Mouse (Mus musculus) layer of hippocampus, adult 2 months (tissue): ENCODE results near the gene Zfand3. TPM values are rescaled to one million over a fixed set of nuclear protein-coding genes. Genes with fewer than 3 reads are reported as not detected.

ENCODE experiments used
- DNase-seq, 2 experiments: peaks; one replicate each; pipeline ENCODE4 v3.0.0; 2022; ENCODE audit warnings: low spot score in 2 of 2
- H3K27ac ChIP-seq: fragments of 200-600 bp; 2 replicates; pipeline ENCODE4 v1.8.1; 2022
- H3K4me3 ChIP-seq: fragments of 200-600 bp; 2 replicates; pipeline ENCODE4 v1.8.1; 2022; ENCODE audit warnings: mild to moderate bottlenecking
- CTCF ChIP-seq: fragments of 200-600 bp; conservative IDR thresholded peaks from 2 replicates; pipeline ENCODE4 v1.8.1; 2022; ENCODE audit warnings: antibody characterized with exemption, mild to moderate bottlenecking, moderate library complexity
- total RNA-seq, 2 experiments: library from RNA; stranded (reverse); gene quantifications; 2 replicates each; pipeline ENCODE4 v1.2.3; 2021

Zfand3 gene
- total RNA-seq, 2 experiments from 2014 or later, result 112 to 118 TPM

GRCm38 (mm10) chr17:30105369-30105768, 100.8 kb downstream of the Zfand3 start:
- DNase-seq, result no peak
- peak; percentile 82 for TF ChIP-seq CTCF
- Histone ChIP-seq H3K27ac (no peak overlapping the region; the same call in 1 of the 2 replicates), H3K4me3 (no peak overlapping the region)

DNA sequence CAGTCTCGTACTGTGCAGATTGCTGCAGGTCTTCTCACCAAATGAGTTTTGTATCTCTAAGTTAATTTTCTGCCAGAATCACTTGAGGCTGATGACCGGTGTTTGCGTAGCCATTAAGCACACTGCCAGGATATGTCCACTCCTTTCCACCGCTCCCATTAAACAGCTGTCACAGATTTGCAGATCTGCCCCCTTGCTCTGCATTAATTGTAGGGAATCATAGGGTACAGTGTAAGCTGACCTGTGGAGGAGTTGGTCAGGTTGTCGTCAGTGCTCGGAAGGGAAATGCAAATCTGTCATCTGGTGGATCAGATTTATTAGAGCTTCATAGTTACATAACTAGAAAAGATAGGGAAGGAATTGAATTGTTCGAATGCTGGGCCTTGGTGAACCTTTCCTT, 106.1 kb downstream of the Zfand3 start:
- H3K27ac ChIP-seq, result peak overlapping the region; percentile 75
- no peak for DNase-seq
- H3K4me3 ChIP-seq, result no peak overlapping the region
- TF ChIP-seq CTCF, result no peak

GRCm38 (mm10) chr17:30111556-30111955, 107.0 kb downstream of the Zfand3 start:
- TF ChIP-seq CTCF, result no peak
- no peak for DNase-seq
- Histone ChIP-seq H3K4me3 (no peak overlapping the region), H3K27ac (peak overlapping the region; percentile 75)

DNA sequence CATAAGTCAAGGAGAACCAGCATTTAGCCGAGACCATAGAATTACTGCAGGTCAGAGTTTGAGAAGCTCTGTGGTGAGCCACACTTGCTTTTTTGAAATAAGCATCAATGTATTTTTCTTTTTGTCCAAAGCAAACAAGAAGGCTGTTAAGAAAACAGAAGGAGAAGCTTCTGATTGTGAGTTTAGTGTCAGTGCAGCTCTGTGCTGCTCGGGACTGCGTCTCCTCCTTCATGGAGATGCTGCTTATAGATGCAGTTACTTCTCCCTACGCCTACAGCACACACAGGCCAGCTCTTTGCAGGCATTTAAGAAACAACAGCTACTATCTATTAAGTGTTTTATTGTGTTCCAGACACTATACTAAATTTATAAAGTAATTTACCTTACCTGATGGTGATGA, 107.5 kb downstream of the Zfand3 start:
- Histone ChIP-seq H3K4me3 (no peak overlapping the region), H3K27ac (peak overlapping the region; percentile 75)
- no peak for DNase-seq
- TF ChIP-seq CTCF, result no peak

DNA sequence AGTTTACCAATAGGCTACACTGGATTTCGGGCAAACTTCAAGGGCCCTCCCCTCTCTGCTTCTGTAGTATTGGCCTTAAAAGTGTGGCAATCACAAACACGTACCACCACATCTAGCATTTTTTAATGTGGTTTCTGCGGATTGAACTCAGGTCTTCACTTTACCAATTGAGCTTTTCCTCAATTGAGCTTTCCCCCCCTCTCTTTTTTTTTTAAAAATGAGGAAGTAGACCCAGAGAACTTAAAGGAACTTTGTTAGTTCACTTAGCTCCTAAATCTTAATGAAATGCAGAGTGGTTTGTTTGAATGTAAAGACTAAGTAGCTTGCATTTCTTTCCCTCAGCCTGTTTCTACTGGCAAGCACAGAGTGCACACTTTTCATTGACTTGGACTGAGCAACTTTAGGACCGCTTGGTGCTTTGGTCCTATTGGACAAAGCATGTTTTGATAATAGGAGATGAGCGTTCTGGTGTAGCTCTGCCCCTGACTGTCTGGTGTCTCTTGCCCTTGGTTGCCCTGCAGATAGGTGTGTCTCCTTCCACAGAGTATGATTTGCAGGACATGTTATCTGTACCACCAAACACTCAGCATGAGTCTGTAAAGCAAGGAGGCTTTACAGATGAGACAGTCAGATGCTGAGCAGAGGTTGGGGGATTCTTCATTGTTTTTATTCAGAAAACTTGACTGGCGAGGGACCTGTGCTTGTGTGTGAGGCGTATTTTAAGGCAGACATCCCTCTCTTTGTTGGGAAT, 108.2 kb downstream of the Zfand3 start:
- no peak for DNase-seq
- no peak overlapping the region for H3K4me3 ChIP-seq
- H3K27ac ChIP-seq, result peak overlapping the region; percentile 75; the same call in 1 of the 2 replicates
- TF ChIP-seq CTCF, result no peak

GRCm38 (mm10) chr17:30114761-30115160, 110.2 kb downstream of the Zfand3 start:
- peak; percentile 80 for TF ChIP-seq CTCF
- Histone ChIP-seq H3K27ac (peak overlapping the region; percentile 76; the same call in 1 of the 2 replicates), H3K4me3 (no peak overlapping the region)
- DNase-seq, result peak in 1 of 2 experiments; percentile 40

DNA sequence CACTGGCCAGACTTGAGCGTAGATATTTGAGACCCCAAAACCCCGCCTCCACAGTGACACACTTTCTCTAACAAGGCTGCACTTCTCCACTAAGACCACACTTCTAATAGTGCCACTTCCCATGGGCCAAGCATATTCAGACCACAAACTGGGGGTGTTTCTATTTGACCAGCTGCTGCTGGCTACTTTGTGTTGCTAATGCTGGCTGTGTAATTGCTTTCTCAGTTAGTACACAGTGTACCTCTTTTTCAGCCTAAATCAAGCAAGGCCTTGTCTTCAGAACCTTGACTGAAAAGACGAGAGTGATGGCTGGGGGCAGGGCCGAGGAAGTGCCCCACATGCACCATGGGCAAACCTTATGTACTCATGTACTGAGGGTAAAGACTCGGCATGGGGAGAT, 111.7 kb downstream of the Zfand3 start:
- Histone ChIP-seq H3K27ac (peak overlapping the region; percentile 83), H3K4me3 (no peak overlapping the region)
- peak in 1 of 2 experiments; percentile 56 for DNase-seq
- peak; percentile 39 for TF ChIP-seq CTCF

GRCm38 (mm10) chr17:30118036-30118435, 113.5 kb downstream of the Zfand3 start:
- no peak for DNase-seq
- TF ChIP-seq CTCF, result no peak
- Histone ChIP-seq H3K27ac (peak overlapping the region; percentile 83; the same call in 1 of the 2 replicates), H3K4me3 (no peak overlapping the region)

DNA sequence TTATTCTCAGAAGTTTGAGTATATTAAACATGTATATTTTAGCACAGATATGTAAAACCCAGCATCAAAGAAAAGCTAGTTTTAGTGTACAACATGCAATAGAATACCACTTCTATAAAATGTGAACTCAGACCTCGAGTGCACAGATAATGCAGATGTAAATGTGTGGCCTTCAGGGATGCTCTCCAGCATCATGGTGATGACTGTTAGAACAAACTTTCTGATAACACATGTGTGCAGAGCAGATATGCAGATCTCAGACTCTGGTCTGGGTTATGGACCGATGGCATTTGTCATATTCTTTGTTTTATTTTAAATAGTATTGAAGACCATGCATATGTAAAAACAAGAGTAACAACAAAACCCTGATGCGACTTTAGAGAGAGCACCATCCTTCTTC, 117.7 kb downstream of the Zfand3 start:
- Histone ChIP-seq H3K4me3 (no peak overlapping the region), H3K27ac (no peak overlapping the region)
- no peak for TF ChIP-seq CTCF
- no peak for DNase-seq

GRCm38 (mm10) chr17:30128456-30128855, 123.9 kb downstream of the Zfand3 start:
- H3K27ac ChIP-seq, result peak overlapping the region; percentile 33; the same call in 1 of the 2 replicates
- no peak overlapping the region for H3K4me3 ChIP-seq
- DNase-seq, result no peak
- TF ChIP-seq CTCF, result no peak

DNA sequence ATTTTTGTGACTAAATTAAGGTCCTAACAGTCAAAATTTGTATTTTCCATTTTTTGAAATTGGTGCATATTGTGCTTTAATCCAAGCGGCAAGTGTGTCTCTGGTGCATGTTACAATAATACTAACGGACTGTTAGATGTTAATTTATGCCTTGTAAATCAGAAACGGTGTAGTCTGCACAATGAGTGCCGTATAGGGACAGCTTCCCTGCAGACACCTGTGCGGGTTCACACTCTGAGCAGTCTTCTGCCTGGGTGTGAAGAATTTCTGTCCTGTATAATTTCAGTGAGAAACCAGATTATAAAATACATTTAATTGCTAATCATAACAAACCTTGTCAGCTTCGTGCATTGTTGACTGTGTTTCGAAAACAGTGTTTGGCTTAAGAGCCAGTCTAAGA, 124.7 kb downstream of the Zfand3 start:
- DNase-seq, result no peak
- no peak overlapping the region for H3K27ac ChIP-seq
- no peak for TF ChIP-seq CTCF
- H3K4me3 ChIP-seq, result no peak overlapping the region

GRCm38 (mm10) chr17:30130326-30130725, 125.8 kb downstream of the Zfand3 start:
- Histone ChIP-seq H3K27ac (peak overlapping the region; percentile 51; the same call in 1 of the 2 replicates), H3K4me3 (no peak overlapping the region)
- TF ChIP-seq CTCF, result no peak
- DNase-seq, result no peak

- no peak for DNase-seq
- no peak for TF ChIP-seq CTCF
- no peak overlapping the region for H3K4me3 ChIP-seq
- no peak overlapping the region for H3K27ac ChIP-seq
Observed at GRCm38 (mm10) chr17:30133641-30134040, 129.1 kb downstream of the Zfand3 start.

GRCm38 (mm10) chr17:30134955-30135735, 130.6 kb downstream of the Zfand3 start:
- DNase-seq, result no peak
- no peak for TF ChIP-seq CTCF
- 0 out of 2 replicates have a peak overlapping the region, but pooled peaks have one; percentile 19 for H3K27ac ChIP-seq

More at GRCm38 (mm10) chr17:30134955-30135735, 130.6 kb downstream of the Zfand3 start:
- no peak overlapping the region for H3K4me3 ChIP-seq
